Mouse (Mus musculus) mature B cell (primary cell): ENCODE measurements around the gene Spata7.

Experiments used
- in situ Hi-C: fragments of 300-500 bp; cut with MboI; formaldehyde crosslinking; loops from 2 replicates; pipeline ENCODE4 v1.14.3; 2019

The Spata7 gene

DNA sequence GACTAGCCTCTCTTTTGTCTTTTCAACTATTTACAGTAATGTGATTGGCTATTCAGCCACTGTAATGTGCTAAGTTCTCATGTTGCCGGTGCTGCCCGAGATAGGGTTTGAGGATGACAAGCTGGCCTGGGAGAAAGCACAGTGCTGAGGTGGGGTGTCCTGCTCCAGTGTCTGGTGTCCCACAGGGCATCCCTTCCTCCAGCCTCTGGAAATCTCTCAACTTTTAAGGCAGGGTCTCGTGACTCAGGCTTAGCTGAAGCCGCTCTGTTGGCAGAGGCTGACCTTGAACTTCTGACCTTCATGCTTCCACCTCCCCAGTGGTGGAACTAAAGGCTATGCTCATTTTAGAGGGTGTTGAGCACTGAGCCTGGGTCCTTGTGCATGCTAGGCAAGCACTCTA, 42.5 kb downstream of the Spata7 start:
- in situ Hi-C loops: no loop called here

DNA sequence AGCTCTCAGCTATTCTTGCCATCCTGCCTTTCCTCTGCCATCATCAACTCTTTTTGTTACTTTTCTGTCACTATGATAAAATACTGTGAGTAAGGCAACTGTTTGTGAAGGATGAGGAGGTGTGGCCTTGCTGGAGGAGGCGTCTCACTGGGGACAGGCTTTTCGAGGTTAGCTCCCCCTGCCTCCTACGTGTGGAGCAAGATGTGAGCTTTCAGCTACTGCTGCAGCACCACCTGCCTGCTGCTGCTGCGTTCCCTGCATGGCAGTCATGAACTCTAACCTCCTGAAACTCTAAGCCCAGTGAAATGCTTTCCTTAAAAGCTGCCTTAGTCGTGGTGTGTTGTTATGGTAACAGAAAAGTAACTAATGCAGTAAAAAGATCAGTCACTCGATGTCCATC, 45.9 kb downstream of the Spata7 start:
- in situ Hi-C loops: no loop called here

DNA sequence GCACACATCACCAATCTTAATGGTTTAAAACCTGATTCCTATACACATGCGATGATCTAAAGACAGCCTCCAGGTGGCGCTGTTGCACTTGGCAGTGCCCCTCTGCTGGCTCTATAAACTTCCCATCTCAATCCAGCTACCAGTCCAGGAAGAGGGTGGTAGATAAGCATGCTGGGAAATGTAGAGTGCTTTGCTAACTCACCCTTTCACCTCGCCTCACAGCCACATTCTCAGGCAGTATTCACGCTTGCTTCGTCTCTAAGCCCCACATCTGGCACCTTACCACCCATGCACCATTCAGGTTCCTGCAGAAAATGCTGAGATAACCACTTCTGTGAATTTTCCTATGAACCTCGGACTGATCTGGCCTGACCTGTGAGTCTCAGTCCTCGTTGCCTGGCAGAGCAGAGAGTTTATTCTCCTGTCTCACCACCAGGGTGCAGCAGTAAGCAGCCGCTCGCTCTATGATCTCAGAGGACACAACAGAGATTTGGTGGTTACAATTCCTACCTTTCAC, 46.7 kb downstream of the Spata7 start:
- in situ Hi-C loops: no loop called here

DNA sequence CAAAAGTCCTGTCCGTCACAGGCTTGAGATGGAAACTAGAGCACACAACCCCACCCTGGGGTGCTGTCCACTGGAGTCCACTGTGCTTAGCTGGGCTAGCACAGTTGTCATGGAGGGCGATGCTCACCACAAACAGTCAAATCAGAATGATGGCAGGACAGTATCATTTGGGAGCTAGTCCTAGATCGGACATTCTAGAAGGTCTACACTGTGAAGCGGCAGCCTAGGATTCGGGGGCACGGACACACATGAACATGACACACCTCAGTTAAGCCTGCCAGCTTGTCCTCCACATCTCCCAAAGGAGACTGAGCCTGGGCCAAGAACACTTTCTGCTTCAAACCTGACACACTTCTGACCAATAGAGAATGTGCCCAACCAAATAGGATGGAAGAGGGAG, 48.9 kb downstream of the Spata7 start:
- in situ Hi-C loops: no loop called here

GRCm38 (mm10) chr12:98677336-98677735, 49.4 kb downstream of the Spata7 start:
- in situ Hi-C loops: no loop called here

DNA sequence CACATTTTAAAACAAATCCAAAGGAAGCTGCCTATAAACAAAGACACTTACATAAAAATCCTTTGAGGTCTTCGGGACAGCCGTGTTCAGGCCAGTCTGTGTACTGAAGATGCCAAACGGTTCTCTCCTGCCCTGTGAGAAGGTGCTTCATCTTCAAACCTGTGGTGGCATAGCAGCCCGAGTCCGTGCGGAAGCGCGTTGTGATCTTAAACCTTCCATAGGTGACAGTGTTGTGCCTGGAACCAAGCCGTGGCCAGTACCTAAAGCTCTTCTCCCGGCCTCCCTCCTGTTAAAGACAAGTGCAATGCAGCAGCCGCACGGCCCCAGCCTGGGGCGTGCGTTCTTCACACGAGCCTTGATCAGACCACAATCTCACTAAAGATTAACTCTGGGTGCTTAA, 51.9 kb downstream of the Spata7 start:
- in situ Hi-C loops: no loop called here

DNA sequence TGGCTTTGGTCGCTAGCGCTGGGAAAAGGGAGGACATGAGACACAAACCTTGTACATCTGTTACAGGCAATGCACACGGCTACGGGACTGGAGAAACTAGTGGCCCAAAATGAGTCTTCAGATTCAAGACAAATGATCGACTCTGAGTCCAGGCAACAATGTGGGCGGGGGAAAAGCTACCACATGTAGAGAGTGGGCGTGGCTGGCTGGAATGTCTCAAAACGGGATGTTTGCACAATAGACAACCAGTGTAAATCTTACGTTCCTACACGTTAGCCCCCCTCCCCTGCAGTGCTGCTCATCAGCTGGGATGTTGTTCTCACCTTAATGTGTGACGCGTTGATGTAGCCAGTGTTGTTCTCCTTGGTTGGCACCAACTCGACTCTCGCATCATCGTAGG, 54.2 kb downstream of the Spata7 start:
- in situ Hi-C loops: no loop called here

GRCm38 (mm10) chr12:98683171-98683570, 55.2 kb downstream of the Spata7 start:
- in situ Hi-C loops: no loop called here

DNA sequence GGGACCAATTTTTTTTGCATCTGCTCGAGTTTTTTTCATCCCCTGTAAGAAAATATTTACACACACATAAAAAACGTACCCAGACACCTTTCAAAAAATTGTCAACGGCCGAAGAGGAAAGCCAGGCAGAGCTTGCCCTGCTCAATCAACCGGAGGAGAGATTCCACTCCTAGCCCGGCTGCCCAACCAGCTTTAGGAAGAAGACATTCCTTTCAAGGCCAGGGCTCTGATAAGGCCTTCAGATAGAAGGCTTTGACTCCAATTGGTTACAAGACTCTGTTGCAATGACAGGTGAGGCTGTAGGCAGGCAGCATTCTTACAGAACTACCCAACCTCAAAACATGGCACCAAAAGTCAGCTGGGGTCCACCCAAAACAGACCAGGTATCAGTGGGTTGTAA, 55.6 kb downstream of the Spata7 start:
- in situ Hi-C loops: no loop called here

DNA sequence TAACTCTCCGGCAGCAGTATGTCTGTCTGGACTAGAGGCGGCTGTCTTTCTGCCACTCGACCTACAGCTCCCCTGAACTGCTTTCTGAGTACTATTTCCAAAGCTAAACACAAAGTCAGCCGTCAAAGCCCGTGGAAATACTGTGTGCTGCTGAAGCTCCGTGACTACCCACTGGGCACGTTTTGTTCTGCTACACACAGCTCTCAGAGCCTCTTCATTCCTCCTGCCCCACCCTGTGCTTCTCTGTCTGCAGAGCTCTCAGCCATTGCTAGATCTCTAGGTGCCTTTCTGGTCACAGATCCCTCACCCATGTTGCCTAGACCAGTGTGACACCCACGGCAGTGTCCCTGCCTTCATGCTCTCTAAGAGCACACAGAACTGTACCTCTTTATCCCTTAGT, 62.3 kb downstream of the Spata7 start:
- in situ Hi-C loops: no loop called here

DNA sequence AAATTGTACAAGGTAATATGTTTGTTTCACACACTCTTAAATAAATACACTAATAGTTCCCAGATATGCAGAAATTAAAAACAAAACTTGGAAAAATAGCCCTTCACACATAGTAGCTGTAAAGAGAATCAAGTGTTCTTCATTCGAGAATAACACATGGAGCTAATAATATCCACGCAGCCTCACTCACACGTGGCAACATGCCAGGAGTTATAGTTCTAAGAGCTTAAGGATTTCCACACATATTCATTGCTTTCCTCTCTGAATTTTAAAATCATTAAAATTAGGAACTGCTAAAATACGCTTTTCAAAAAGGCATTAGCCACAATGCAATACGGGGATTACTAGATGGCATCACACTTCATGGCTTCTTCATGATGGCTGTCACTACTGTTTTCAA, 69.2 kb downstream of the Spata7 start:
- in situ Hi-C loops: no loop called here

GRCm38 (mm10) chr12:98701564-98701963, 73.6 kb downstream of the Spata7 start:
- in situ Hi-C loops: no loop called here

- in situ Hi-C loops: no loop called here
Measured at GRCm38 (mm10) chr12:98703554-98703953, 75.6 kb downstream of the Spata7 start.

DNA sequence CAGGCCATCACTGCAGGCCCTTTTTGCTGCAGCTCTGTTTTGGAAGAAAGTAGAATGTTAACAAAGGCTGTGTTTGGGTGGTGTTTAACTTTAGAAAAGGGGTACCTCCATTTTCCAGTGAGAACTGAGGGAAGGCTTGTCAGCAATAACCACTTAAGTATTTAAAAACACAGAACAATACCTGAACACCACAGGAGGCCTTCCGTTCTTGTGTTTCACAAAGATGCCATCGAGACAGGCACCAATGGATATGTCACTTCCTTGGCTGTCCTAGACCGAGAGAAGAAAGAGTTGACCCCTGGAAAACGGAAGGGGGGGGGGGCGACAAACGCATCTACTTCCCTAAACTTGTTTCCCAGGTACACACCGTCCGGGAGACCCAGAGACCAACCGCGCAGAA, 76.0 kb downstream of the Spata7 start:
- in situ Hi-C loops: no loop called here

DNA sequence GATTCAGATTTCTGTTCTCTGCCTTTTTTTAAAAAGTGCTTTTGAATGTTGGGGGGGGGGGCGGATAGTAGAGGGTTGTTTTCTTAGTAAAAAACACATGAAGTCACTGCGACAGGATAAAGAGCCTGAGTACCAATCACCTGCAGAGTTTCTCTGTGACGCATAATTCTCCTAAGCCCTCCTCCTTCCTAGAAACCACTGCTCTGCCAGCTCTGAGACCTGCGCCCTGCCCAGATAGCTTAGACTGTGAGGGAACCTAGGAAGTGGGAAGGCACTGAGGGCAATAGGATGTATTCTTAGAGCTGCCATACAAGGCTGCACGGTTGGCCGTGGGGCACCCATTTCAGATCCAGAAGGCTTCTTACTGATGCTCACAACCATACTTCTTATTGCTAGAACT, 84.9 kb downstream of the Spata7 start:
- in situ Hi-C loops: no loop called here

DNA sequence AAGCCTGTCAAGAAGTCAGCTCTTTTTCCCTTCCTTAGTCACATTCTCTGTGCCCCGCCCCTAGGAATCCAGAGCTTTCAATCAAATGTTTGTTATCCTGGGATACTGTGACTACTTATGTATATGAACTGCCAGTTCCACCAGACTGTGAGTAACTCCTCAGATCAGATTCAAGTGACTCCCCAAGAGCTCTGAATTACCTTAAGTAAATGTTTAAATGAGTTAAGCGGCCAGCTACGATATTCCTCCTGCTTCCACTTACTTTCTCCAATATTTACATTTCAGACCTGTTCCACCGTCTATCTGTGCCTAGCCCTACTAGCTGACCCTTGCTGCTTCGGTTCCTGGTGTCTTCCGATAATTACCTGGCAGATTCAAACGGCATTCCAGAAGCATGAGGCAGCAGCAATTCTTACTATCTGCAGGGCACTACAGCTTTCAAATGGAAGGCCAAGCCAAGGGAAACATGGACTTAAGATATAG, 85.7 kb downstream of the Spata7 start:
- in situ Hi-C loops: no loop called here

GRCm38 (mm10) chr12:98714757-98715156, 86.8 kb downstream of the Spata7 start:
- in situ Hi-C loops: no loop called here

DNA sequence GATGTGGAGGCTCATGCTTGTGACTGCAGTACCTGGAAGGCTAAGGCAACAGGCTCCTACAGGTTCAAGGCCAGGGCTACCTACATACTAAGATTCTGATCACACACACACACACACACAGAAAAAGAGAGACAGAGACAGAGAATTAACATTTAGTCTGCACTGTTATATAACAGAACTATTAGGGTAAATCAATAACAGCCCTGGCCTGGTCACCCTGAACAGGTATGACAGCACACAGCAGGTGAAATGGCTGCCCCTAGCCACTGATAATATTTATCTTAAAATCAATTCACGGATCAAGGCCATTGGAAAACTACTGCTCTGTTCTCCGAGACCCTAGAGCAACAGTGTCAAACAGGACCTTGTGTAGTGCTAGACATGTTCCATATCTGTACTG, 88.2 kb downstream of the Spata7 start:
- in situ Hi-C loops: no loop called here
